Mouse (Mus musculus) bone marrow, adult 2 months (tissue): ENCODE measurements around the gene Cmtm7. TPM values are rescaled to one million over a fixed set of nuclear protein-coding genes. Genes with fewer than 3 reads are reported as not detected.

Experiments
- H3K27ac ChIP-seq: fragments of 200-500 bp; 2 replicates; pipeline ENCODE4 v1.5.1; 2012; ENCODE audit warnings: low read depth, mild to moderate bottlenecking, control low read depth, inconsistent platforms, low read length; ENCODE audit not compliant: control insufficient read depth, poor library complexity, insufficient read depth
- H3K4me1 ChIP-seq: fragments of 200-500 bp; 2 replicates; pipeline ENCODE4 v1.6.1; 2011; ENCODE audit warnings: low read length; ENCODE audit not compliant: control insufficient read depth, insufficient read depth
- H3K4me3 ChIP-seq: fragments of 200-500 bp; replicated peaks from 2 replicates; pipeline ENCODE3; 2011; ENCODE audit warnings: mild to moderate bottlenecking, low read depth, low read length, control low read depth; ENCODE audit not compliant: control insufficient read depth
- CTCF ChIP-seq: fragments of 200-500 bp; IDR thresholded peaks from 2 replicates; pipeline ENCODE4 v1.5.1; 2011; ENCODE audit warnings: low read length, control low read depth; ENCODE audit not compliant: control insufficient read depth, insufficient read depth
- POLR2A ChIP-seq: fragments of 200-500 bp; IDR thresholded peaks from 2 replicates; pipeline ENCODE4 v1.6.1; 2011; ENCODE audit warnings: low read depth, mild to moderate bottlenecking, control low read depth, low read length, borderline replicate concordance; ENCODE audit not compliant: control insufficient read depth
- WGBS: fragments of 180-500 bp; shearing (Covaris S2); methylation state at CpG from one replicate; pipeline ENCODE4 v1.1.7; 2018; 5-methylcytosine and 5-hydroxymethylcytosine counted together
- polyA plus RNA-seq: library from polyadenylated mRNA; stranded (reverse); fragments of >200 nt; gene quantifications from 2 replicates; pipeline ENCODE4 v1.2.4, GENCODE M21; 2011; ENCODE audit warnings: low replicate concordance; ENCODE audit not compliant: missing spikeins, insufficient read depth, insufficient read length

The Cmtm7 gene
- polyA plus RNA-seq, 1 experiment, result 300 TPM

GRCm38 (mm10) chr9:114752311-114752710 lies 29.3 kb downstream of the Cmtm7 start:
- peak overlapping the region; percentile 49 for H3K27ac ChIP-seq

GRCm38 (mm10) chr9:114751582-114751981 lies 30.1 kb downstream of the Cmtm7 start:
- Histone ChIP-seq H3K27ac (no peak overlapping the region), H3K4me1 (peaks cover 3% of the 10 kb centered on the region; the same call in 1 of the 2 replicates), H3K4me3 (no peak overlapping the region)
- WGBS, result 72% methylated on average over 3 of the region's 3 CpGs
- TF ChIP-seq POLR2A (no peak), CTCF (no peak)

More at GRCm38 (mm10) chr9:114752311-114752710, 29.3 kb downstream of the Cmtm7 start:
- 43% methylated on average over 9 of the region's 9 CpGs for WGBS
- Histone ChIP-seq H3K4me3 (no peak overlapping the region), H3K4me1 (peaks cover 3% of the 10 kb centered on the region; the same call in 1 of the 2 replicates)
- TF ChIP-seq POLR2A, result no peak
- TF ChIP-seq CTCF, result no peak

GRCm38 (mm10) chr9:114747466-114747865 lies 34.2 kb downstream of the Cmtm7 start:
- TF ChIP-seq POLR2A, result no peak
- TF ChIP-seq CTCF, result no peak
- 89% methylated on average over 12 of the region's 12 CpGs for WGBS
- no peak overlapping the region for H3K27ac ChIP-seq
- peaks cover 11% of the 10 kb centered on the region for H3K4me1 ChIP-seq
- no peak overlapping the region for H3K4me3 ChIP-seq

GRCm38 (mm10) chr9:114747012-114747411 lies 34.6 kb downstream of the Cmtm7 start:
- WGBS, result 83% methylated on average over 10 of the region's 10 CpGs
- H3K4me1 ChIP-seq, result peaks cover 12% of the 10 kb centered on the region
- no peak overlapping the region for H3K27ac ChIP-seq
- TF ChIP-seq CTCF (no peak), POLR2A (no peak)
- H3K4me3 ChIP-seq, result no peak overlapping the region

GRCm38 (mm10) chr9:114745654-114746053 lies 36.0 kb downstream of the Cmtm7 start:
- WGBS, result 18% methylated on average over 4 of the region's 4 CpGs
- no peak for TF ChIP-seq CTCF
- no peak for TF ChIP-seq POLR2A
- H3K4me3 ChIP-seq, result no peak overlapping the region
- peaks cover 14% of the 10 kb centered on the region for H3K4me1 ChIP-seq
- H3K27ac ChIP-seq, result peak overlapping the region; percentile 60; the same call in 1 of the 2 replicates

- Histone ChIP-seq H3K27ac (0 out of 2 replicates have a peak overlapping the region, but pooled peaks have one; percentile 14), H3K4me3 (no peak overlapping the region), H3K4me1 (peaks cover 17% of the 10 kb centered on the region)
- WGBS, result 84% methylated on average over 4 of the region's 4 CpGs
- TF ChIP-seq POLR2A, result no peak
- no peak for TF ChIP-seq CTCF
Observed at GRCm38 (mm10) chr9:114745163-114745562, 36.5 kb downstream of the Cmtm7 start.

GRCm38 (mm10) chr9:114742731-114743130 lies 38.9 kb downstream of the Cmtm7 start:
- Histone ChIP-seq H3K27ac (peak overlapping the region; percentile 84), H3K4me1 (peaks cover 17% of the 10 kb centered on the region), H3K4me3 (no peak overlapping the region)
- TF ChIP-seq CTCF (no peak), POLR2A (no peak)
- WGBS, result 0% methylated on average over 2 of the region's 2 CpGs

GRCm38 (mm10) chr9:114740336-114740735 lies 41.3 kb downstream of the Cmtm7 start:
- 80% methylated on average over 9 of the region's 9 CpGs for WGBS
- Histone ChIP-seq H3K27ac (peak overlapping the region; percentile 41; the same call in 1 of the 2 replicates), H3K4me1 (peaks cover 17% of the 10 kb centered on the region), H3K4me3 (no peak overlapping the region)
- TF ChIP-seq CTCF (no peak), POLR2A (no peak)

GRCm38 (mm10) chr9:114736442-114736841 lies 45.2 kb downstream of the Cmtm7 start:
- WGBS, result 60% methylated on average over 11 of the region's 11 CpGs
- Histone ChIP-seq H3K27ac (no peak overlapping the region), H3K4me3 (no peak overlapping the region), H3K4me1 (peaks cover 7% of the 10 kb centered on the region)
- no peak for TF ChIP-seq CTCF
- TF ChIP-seq POLR2A, result no peak
